In genomic region chr1:186014166-186014565, GRCm38 (mm10) we compare ENCODE assay signal across 11 mouse cellular contexts.
"Had no signal": no experiment of that assay in that cellular context is flagged by ENCODE, and none has a peak within 500 bp of the region (broad histone marks: within the 10 kb centered on the region; RNA-seq: fewer than 3 reads in every experiment).

No protein-coding gene starts in this region.

- H3K9ac ChIP-seq: kidney, embryonic 15.5 days; liver, embryonic 14.5 days; midbrain, embryonic 12.5 days had no signal

- H3K4me3 ChIP-seq: kidney, embryonic 15.5 days; left cerebral cortex, adult 2 months; midbrain, embryonic 12.5 days had no signal

- H3K36me3 ChIP-seq: kidney, embryonic 15.5 days; midbrain, embryonic 12.5 days had no signal

- H3K9me3 ChIP-seq: kidney, embryonic 15.5 days; midbrain, embryonic 12.5 days had no signal

- H3K4me1 ChIP-seq: midbrain, embryonic 12.5 days had no signal

- ATAC-seq: midbrain, embryonic 16.5 days had no signal

- H3K4me2 ChIP-seq: kidney, embryonic 15.5 days; midbrain, embryonic 12.5 days had no signal

- DNase-seq: kidney, postnatal 25 days; lung, adult 18-20 months; lung, postnatal 14 days; right cerebral cortex, postnatal 14 days; thymus, postnatal 14 days had no signal

- H3K27me3 ChIP-seq: kidney, embryonic 15.5 days; midbrain, embryonic 12.5 days had no signal

- H3K27ac ChIP-seq: kidney, embryonic 15.5 days; left cerebral cortex, adult 2 months; liver, embryonic 14.5 days; midbrain, embryonic 12.5 days; stomach, postnatal 0 days had no signal
